Mouse (Mus musculus) olfactory bulb, adult 2 months (tissue): Measurements from ENCODE around the gene Igsf9.

ENCODE experiments used
- CTCF ChIP-seq: fragments of 200-500 bp; IDR thresholded peaks from 2 replicates; pipeline ENCODE4 v1.5.1; 2012; ENCODE audit warnings: low read depth, mild to moderate bottlenecking, low read length, moderate library complexity; ENCODE audit not compliant: insufficient read depth
- POLR2A ChIP-seq: fragments of 200-500 bp; IDR thresholded peaks from 2 replicates; pipeline ENCODE4 v1.6.1; 2012; ENCODE audit warnings: mild to moderate bottlenecking, low read depth, low read length, moderate library complexity; ENCODE audit not compliant: insufficient read depth

DNA sequence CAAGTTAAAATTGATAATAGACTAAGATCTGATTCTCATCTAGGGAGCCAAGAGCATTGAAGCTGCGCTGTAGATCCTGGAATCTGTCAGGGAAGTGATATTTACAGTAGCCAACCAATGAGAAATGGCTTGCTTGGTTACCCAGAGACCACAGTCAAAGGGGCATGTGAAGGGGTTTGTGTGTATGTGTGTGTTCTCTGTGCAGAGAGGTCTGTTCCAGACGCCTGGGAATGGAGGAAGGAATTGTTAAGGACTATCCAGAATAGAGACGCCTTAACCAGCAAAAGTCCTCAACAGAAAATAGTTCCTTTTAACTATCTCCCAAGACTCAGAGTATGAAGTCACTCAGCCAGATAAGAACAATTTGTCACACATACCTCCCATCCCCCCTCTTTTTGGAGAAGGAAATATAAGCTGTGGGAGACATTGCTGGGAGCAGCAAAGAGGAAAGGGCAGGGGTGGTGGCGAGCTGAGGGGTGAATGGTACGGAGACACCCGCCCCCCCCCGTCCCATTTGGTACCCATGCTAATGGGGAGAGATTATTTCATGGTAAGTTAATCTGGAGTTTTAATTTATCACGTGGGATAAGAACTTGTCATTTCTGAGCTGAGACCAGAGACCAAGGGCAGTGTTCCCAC is 11.7 kb upstream of the Igsf9 start:
- TF ChIP-seq POLR2A (no peak), CTCF (no peak)
